Mouse (Mus musculus): ENCODE measurements around the gene Pms1.
A peak's percentile ranks its signal among the peaks of the same experiment; 100 is the strongest.
"Not testable (repeated sequence)": the region's sequence is repeated elsewhere in the genome, so short reads cannot be mapped to it uniquely, and the experiment has no call there.

The Pms1 gene

GRCm38 (mm10) chr1:53296581-53297383, at the start of gene Pms1, which contains the start of the genes Ormdl1 and Gm28778:
TSS of gene Pms1 (minus strand) at chr1:53297018.
TSS of gene Ormdl1 (plus strand) at chr1:53297095.
TSS of gene Gm28778 (plus strand) at chr1:53297111.
- peak; percentile 97 for DNase-seq (ENCODE audit: low spot score)

DNA sequence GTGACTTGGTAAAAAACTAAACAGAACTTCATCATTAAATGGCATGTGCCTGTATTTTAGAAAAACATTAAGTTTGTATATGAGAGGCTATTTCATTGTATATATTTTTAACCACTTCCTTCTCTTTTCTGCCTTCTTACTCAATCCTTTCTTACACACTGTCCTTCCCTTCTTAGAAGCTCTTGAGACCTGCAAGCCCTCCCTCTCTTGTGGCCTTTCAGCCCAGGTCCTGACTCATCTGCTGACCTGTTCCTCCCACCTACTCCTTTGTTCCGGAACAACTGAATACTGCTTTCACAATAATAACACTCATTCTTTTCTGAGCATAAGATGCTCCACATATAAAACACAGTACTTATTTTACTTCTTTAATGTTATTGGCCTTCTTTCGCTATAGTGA, 44.3 kb upstream of the Pms1 start:
- DNase-seq (ENCODE audit: low spot score) = no peak

GRCm38 (mm10) chr1:53337403-53337802, 40.6 kb upstream of the Pms1 start:
- DNase-seq (ENCODE audit: low spot score) = not testable (repeated sequence)

GRCm38 (mm10) chr1:53335465-53335864, 38.6 kb upstream of the Pms1 start:
- no peak for DNase-seq (ENCODE audit: low spot score)

- not testable (repeated sequence) for DNase-seq (ENCODE audit: low spot score)
These were observed 36.7 kb upstream of the Pms1 start for GRCm38 (mm10) chr1:53333527-53333926.

DNA sequence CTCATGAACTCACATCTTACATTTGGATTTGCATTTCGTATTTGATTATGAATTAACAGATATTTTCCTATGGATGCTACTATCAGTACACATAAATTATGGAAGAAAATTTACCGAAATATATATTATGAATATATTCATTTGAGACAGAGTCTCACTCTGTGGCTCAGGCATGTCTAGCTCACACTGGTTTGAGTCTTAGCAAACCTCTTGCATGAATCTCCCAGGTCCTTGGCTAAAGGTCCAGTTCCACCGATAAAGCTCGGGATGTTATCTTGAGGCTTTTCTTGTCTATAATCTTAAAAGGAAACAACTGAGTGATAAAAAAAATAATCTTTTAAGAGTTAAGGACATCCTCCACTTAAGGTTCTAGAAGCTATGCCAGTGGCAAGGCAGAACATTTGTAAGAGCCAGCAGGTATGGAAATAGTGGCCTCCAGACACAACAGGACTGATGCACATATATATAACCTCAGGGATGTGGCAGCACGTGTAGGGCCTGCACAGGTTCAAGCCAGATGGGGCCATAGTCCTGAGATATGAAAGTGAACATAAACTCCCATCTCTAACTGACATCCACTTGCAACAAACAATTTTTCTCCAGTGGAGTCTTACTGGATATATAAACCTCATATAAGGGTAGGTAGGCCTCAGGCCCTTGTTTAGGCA, 28.1 kb upstream of the Pms1 start:
- DNase-seq (ENCODE audit: low spot score) = no peak

- DNase-seq (ENCODE audit: low spot score) = no peak
These were observed 27.5 kb upstream of the Pms1 start for GRCm38 (mm10) chr1:53324277-53324676.

DNA sequence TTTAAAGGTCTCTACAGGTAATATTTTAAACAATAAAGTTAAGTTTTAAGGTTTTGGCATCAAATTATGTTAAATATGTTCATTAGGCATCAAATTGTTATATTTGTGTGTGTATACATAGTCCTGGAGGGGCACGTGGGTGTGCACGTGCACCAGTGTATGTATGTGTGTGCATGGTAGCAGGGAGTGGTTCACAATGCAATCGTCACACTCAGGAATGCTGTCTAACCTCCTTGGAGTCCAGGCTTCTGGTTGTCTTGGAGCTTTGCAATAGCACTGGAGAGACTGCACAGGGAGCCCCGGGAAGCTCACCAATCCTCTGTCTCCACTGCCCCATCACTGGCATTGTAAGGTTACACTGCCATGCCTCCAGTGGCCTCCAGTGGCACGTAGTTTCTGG, 26.4 kb upstream of the Pms1 start:
- DNase-seq (ENCODE audit: low spot score) = no peak

DNA sequence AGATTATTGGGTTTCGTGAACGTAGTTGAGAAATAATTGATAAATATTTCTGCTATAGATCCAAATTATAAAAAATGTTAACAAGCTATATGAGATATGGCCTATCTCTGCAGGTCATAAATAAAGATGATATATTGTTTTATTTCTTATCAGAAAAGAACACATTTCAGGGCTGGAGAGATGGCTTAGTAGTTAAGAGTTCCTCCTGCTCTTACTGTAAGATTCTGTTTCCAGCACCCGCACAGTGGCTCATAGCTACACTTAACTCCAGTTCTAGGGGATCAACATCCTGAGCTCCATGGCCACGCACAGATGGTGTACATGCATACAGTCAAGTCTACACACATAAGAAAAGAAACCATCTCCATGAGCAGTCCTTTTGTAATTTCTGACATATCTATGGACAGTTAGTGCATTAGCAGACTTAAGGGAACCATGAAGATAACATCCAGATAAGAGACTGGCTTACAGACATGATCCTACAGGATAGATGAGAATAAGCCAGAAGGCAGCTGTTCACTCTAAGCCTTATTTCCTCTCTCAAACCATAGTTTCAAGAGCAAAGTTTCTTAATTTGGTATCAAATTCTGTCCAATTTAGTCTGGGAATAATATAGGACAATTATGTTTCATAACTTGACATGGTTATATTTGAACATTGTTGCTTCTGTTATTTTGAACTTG, 25.0 kb upstream of the Pms1 start:
- no peak for DNase-seq (ENCODE audit: low spot score)

GRCm38 (mm10) chr1:53312989-53313967, 16.5 kb upstream of the Pms1 start, which contains the start of gene Osgepl1:
TSS of gene Osgepl1 (plus strand) at chr1:53313624.
- DNase-seq (ENCODE audit: low spot score) = peak; percentile 90

- DNase-seq (ENCODE audit: low spot score) = no peak
These were observed 3.7 kb upstream of the Pms1 start for GRCm38 (mm10) chr1:53300506-53300905.

DNA sequence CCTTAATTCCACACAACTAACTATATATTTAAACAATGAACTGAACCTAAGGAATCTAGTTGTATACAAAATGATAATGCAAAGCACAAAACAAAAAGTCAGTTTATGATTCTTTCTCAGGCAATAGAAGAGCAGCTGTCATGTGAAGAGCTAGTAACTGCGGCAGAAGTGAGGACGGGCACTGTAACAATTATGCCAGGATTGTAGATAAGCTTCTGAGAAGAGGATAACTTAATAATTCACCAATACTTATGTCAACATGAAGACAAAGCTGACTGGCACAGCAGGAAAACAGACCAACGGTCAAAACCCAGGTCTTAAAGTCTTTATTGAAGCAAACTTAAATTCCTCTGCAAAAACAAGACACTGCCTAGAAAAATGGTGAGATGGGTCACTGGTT, 5.6 kb downstream of the Pms1 start:
- no peak for DNase-seq (ENCODE audit: low spot score)

DNA sequence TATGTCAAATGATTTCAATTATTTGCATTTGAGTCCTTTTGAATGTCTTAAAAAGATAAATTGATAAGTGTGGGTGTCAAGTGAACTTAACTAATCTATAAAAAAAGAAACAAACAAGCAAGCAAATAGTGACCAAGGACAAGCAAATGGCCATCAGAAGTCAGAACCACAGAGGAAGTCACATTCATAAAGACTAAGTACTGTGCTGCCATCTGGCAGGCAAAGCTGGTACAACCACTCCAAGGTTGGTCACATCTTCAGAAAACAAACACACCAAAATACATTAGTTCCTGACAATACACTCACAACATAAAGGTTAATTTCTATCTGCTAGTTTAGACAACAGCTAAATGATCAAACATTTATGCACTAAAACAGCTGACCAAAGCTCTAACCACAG, 24.2 kb downstream of the Pms1 start:
- peak; percentile 58 for DNase-seq (ENCODE audit: low spot score)

GRCm38 (mm10) chr1:53269901-53270300, 26.9 kb downstream of the Pms1 start:
- no peak for DNase-seq (ENCODE audit: low spot score)

DNA sequence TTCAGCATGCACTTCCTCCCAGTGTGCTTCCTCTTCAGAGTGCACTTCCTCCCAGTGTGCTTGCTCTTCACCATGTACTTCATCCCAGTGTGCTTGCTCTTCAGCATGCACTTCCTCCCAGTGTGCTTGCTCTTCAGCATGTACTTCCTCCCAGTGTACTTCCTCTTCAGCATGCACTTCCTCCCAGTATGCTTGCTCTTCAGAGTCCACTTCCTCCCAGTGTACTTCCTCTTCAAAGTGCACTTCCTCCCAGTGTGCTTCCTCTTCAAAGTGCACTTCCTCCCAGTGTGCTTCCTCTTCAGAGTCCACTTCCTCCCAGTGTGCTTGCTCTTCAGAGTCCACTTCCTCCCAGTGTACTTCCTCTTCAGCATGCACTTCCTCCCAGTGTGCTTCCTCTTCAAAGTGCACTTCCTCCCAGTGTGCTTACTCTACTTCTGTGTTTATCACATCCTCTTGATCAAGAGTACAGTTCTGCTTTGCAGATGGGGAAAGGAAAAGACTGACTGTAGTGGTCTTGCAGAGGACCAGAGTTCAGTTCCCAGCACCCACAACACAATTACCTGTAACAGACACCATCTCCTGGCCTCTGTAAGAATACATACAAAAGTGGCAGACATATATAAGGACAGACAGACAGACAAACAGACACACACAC, 31.7 kb downstream of the Pms1 start:
- not testable (repeated sequence) for DNase-seq (ENCODE audit: low spot score)

GRCm38 (mm10) chr1:53226063-53226462, 70.8 kb downstream of the Pms1 start:
- DNase-seq (ENCODE audit: low spot score) = no peak

DNA sequence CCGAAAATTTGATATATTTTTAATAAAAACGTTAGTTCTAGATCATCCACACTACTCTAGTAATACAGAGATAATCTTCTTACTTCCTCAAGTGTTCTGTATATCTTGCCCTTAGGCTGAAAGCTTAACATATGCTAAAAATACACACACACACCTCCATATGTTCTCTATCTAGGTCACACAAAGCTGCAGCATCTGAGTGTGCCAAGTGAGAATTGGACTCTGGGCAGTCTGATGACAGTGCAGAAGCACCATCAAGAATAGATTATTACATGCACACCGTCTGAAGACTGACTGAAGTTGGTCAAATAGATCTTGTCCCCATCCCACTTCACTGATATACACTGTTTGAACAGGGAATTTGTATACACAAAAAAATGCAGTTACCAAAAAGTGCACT, 71.2 kb downstream of the Pms1 start:
- peak; percentile 2 for DNase-seq (ENCODE audit: low spot score)

- DNase-seq (ENCODE audit: low spot score) = no peak
These were observed 72.0 kb downstream of the Pms1 start for GRCm38 (mm10) chr1:53224775-53225174.

GRCm38 (mm10) chr1:53210136-53210535, 86.7 kb downstream of the Pms1 start:
- DNase-seq (ENCODE audit: low spot score) = no peak

DNA sequence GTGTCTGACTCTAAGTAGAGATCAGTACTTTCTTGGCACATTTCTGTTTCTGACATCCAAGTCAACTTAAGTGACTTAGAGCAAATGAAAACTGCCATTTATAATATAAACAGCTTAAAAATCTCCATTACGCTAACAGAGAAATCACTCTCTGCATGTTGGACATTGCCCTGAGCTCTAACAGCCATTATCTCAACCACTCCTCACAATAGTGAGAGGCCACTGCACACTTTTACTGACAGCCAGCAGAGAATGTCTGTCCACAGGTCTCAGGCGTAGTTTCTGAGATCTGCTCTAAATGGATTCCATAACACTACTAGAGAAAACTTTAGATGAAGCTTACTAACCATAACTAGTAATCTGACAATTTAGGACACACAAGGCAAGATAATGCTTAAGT, 92.9 kb downstream of the Pms1 start:
- DNase-seq (ENCODE audit: low spot score) = no peak

- DNase-seq (ENCODE audit: low spot score) = no peak
These were observed 95.1 kb downstream of the Pms1 start for GRCm38 (mm10) chr1:53201630-53202199.
